Mouse (Mus musculus) A20 (cell line): ENCODE results near the gene Syde2.
"Not testable (repeated sequence)": the region's sequence is repeated elsewhere in the genome, so short reads cannot be mapped to it uniquely, and the experiment has no call there.

Source experiments
- DNase-seq: peaks from one replicate; pipeline ENCODE4 v3.0.0-alpha.2; 2011; ENCODE audit warnings: low read depth, low spot score

The Syde2 gene

DNA sequence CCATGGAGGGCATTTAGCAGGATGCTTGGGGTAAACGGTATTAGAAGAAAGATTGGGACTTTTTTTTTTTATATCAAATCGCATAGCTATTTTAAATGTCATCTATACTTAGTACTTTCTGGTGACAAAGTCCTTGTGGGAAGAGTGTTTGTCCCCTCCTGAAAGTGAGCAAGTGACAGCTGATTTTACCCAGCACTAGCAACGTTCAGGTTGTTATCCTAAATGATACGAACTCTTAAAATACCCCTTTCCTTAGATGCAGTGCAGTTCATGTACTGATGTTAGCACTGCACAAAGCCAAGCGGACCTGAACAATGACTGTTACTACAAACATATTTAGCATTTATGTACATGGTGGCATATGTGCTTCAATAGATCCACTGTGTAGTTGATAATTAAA is 20.9 kb upstream of the Syde2 start:
- DNase-seq = no peak

DNA sequence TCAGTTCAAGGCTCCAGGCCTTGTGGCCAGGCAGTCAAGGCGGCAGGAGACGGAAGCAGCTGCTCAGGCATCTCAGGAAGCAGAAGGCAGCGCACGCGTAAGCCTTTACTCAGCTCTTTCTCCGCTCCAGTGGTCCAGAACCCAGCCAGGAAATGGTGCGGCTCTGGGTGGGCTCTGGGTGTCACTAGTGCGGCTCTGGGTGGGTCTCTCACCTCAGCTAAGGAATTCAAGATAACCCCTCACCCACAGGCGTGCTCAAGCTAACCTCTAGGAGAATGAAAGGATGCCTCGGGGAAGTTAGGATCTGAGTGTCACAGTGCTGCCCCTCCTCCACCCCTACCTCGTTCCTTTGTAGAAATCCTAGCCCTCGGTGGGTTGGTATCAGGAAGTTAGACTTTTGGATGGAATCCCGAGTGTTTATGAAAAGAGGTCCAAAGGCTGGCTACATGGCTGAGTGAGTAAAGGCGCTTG is 18.6 kb upstream of the Syde2 start:
- DNase-seq = peak; percentile 78

DNA sequence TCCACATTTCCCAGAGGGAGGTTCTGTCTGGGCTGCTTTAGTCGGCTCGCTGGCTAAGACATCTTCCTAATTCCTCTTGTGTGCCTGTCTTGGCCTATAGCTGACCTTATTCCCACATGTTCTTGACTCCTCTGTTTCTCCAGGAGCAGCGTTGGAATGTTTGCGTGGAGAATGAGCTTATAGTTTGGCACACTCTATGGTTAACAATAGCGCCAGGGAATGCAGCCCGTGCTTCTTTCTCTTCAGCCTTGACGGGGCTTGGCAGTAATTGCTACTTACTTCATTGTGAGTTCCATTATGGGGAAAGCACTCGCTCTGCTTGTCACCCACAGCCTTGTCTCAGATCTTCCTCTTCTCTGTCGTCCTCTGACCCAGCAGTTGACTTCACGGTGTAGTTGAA is 16.2 kb upstream of the Syde2 start:
- DNase-seq = no peak

DNA sequence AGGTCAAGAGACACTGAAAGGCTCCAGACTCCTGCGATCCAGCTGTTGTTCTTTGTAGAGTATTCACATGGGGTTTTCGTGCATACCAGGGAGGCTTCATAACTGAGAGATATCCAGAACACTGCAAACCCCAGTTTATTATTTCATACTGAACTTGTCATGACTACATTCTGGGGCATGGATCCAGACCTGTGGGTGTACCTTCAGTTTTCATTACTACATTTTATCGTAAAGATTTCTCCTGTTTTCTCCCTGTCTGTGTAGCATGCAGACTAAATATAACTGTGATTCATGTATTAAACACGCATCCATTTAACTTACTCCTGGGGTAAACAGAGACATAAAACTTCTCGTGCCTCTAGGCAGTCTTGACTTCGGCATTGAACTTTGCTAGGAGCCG is 12.7 kb upstream of the Syde2 start:
- DNase-seq = no peak

- DNase-seq = no peak
Observed at GRCm38 (mm10) chr3:145985333-145985925, 2.2 kb upstream of the Syde2 start.

DNA sequence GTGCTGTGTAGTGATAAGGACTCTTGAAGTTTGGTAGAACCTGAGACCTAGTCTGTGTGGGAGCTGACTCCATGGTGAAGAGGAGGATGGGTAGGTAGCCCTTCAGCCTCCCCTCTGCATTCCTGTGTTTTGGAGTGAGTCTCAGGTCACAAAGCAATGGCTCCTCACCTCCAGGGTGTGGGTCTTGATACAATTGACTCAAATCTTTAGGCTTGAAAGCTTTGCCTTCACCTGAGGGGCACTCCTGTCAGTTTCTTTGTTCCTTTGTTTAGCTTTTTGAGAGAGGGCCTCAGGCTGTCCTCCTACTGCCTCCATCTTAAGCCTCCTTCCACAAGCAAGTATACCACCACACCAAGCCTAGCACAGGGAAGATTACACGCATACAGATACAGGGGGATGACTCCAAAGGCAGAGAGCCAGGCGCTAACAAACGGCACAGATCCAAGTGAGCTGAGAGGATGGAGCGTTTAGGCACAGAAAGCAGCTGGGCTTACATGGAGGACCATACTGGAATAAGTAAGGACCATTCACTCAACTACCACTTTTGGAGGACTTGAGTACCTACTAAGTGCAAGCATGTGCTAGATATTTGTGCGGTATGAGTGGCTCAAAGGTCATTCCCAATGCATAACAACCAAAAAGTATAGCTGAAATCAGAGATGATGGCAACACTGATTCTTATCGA is 1.2 kb upstream of the Syde2 start:
- DNase-seq = no peak

- DNase-seq = no peak
Observed at GRCm38 (mm10) chr3:145987970-145988683, 457 bp downstream of the Syde2 start.

DNA sequence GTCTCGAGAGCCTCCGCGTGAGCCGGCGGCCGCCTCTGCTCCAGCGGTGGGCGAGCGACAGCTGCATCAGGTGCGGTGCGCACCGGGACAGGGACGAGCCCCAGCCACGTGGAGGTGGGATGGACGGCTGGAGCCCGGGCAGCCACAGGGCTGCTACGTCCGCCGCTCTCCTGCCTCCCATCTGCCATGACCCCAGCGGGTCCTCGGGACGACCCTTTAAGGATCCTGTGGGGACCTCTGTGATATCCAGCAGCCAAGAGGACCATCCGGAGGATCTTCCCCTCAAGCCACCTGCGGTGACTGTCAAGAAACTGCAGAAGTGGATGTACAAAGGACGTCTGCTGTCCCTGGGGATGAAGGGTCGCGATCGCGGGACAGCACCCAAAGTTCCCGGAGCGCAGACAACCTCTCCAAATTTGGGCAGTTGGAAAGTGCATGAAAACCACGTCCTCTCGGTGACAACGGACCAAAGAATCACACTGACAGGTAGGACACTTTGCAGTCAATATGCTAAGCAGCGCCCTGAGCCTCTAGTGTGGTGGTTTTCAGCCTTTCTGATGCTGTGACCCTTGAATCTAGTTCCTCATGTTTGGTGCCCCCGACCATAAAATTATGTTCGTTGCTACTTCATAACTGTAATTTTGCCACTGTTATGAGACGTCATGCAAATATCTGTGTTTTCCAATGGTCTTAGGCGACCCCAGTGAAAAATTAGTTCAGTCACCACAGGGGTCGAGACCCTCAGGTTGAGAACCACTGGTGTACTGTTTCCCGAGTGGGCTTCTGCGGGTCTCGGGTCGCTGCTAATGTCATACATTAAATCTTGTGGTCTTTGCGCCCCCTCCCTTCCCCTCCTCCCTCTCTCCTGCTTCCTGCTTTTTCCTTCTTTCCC is 1.3 kb downstream of the Syde2 start:
- no peak for DNase-seq

GRCm38 (mm10) chr3:145989576-145990081 is 2.0 kb downstream of the Syde2 start:
- DNase-seq = no peak

GRCm38 (mm10) chr3:145991130-145991529 is 3.5 kb downstream of the Syde2 start:
- DNase-seq = no peak

- no peak for DNase-seq
Observed at GRCm38 (mm10) chr3:145991976-145992730, 4.5 kb downstream of the Syde2 start.

DNA sequence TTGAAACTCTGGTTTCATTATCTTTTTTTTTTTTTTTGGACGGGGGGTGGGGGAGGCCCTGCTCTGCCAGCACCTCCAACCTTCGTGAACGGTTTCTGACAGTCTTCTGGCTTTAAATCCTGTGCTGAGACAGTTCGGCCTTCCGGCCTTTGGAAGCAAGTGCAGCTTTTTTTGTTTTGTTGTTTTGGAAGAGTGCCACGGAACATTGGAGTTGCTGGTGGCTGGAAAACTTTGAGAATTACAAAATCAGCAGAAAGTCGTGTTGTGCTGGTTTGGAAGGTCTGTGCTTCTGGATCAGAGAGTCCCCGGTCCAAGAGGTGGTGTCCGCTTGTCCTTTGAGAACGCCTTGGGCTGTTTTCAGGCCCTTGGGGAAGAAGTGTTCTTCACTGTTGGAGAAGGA is 5.1 kb downstream of the Syde2 start:
- no peak for DNase-seq

DNA sequence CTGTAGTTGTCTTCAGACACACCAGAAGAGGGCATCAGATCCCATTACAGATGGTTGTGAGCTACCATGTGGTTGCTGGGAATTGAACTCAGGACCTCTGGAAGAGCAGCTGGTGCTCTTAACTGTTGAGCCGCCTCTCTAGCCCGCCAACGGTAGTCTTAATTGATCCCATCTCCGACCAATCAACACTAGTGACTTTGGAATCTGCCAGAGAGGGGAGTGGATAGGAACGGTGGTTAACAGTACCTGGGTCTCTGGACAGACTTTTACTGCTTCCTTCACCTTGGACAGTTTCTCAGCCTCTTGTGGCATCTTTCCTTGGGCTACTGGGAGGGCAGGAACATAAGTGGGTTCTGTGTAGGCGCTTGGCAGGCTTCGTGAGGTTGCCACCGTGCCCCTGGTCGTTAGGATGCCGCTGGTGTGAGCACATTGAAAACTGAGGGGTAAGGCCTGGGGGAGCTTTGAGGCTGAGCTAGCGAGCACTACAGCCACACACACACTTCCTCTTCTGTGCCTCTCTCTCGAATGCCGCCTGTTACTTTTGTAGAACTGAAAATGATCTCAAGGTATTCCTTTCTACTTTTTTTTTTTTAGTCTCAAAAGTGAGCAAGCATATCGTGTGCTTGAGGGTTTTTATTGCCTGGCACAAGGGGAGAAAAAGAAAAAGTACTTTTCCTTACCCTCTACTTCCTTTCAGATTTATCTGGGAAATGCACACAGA is 6.0 kb downstream of the Syde2 start:
- DNase-seq = peak; percentile 55

DNA sequence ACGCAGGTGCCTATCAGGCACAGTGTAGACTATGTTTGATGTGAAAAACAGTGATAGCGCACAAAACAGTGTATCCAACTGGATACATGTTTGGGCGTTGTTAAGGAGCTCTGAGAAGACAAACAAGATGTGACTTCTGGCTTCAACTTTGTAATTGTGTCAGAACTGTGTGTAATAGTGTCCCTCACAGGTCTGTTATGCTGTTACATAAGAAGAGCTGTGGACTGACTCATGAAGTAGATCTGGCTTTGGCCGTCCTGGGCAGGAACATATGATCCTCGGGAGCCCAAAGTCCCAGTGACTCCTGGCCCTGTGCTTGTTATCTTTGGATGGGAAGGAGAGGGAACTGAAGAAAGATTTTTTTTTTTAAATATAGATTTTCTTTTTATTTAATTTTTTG is 7.8 kb downstream of the Syde2 start:
- no peak for DNase-seq

- DNase-seq = not testable (repeated sequence)
Observed at GRCm38 (mm10) chr3:145996539-145996938, 8.9 kb downstream of the Syde2 start.

DNA sequence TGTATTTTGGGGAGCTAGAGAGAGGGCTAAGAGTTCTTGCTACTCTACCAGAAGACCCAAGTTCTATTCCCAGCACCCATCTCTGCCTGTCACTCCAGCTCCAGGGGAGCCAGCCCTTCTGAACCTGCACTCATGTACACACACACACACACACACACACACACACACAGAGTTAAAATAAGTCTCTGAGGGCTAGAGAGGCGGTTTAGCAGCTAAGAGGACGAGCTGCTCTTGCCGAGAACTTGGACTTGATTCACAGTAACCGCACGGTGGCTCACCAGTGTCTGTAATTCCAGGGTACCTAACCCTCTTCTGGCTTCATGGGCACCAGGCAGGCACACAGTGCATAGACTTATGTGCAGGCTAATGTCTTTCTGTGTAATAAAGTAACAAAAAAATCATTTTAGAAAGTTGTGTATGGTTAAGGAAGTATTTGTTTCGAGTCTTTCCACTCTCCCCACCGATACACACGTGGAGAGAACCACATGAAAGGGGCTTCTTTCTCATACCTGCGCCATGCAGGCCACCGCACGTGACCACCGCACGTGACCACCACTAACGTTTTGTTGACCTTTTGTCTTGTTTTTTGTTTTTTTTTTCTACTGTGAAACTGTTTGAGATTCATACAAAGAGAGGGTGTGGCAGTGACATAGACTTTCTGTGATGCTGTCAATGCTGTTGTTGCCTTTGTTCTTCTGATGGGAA is 16.8 kb downstream of the Syde2 start:
- DNase-seq = no peak

DNA sequence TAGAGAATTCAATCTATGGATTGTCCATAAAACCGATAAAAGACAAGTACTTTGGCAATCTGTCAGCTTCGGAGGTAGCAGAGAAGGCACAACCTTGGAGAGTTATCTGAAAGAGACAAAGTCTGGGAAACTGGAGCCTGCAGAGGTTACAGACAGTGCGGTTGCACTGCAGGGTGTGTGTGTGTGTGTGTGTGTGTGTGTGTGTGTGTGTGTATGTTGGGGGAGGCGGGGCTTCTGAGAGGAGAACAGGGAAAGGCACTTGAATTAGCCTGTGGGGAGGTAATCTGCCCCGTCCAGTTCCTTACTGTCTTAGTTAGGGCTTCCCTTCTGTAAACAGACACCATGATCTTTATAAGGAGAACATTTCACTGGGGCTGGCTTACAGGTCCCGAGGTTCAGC is 20.2 kb downstream of the Syde2 start:
- DNase-seq = no peak

- DNase-seq = no peak
Observed at GRCm38 (mm10) chr3:146009859-146010645, 22.4 kb downstream of the Syde2 start.

GRCm38 (mm10) chr3:146010751-146011150 is 23.1 kb downstream of the Syde2 start:
- DNase-seq = no peak
